Mouse (Mus musculus) embryonic fibroblast, embryonic 13.5 days (primary cell): ENCODE measurements around the gene Rfesd.

ENCODE experiments used
- CTCF ChIP-seq: IDR thresholded peaks from 2 replicates; pipeline ENCODE4 v1.5.1; 2011; ENCODE audit warnings: mild to moderate bottlenecking, control low read depth, low read length, moderate library complexity, borderline replicate concordance; ENCODE audit not compliant: insufficient read depth
- POLR2A ChIP-seq: IDR thresholded peaks from 2 replicates; pipeline ENCODE4 v1.6.1; 2011; ENCODE audit warnings: low read depth, mild to moderate bottlenecking, control low read depth, low read length, moderate library complexity

GRCm38 (mm10) chr13:76059591-76059990 lies 41.1 kb upstream of the Rfesd start:
- TF ChIP-seq CTCF, result no peak
- TF ChIP-seq POLR2A, result no peak
